Mouse (Mus musculus) kidney, embryonic 16.5 days (tissue): ENCODE measurements around the gene Ctrb1. TPM values are rescaled to one million over a fixed set of nuclear protein-coding genes. Genes with fewer than 3 reads are reported as not detected.
A peak's percentile ranks its signal among the peaks of the same experiment; 100 is the strongest.

Experiments used
- ATAC-seq: fragments of 200-750 bp; cut with Nextera tagmentation; 2 replicates; pipeline ENCODE4 v1.8.0; 2017; ENCODE audit warnings: moderate TSS enrichment; ENCODE audit not compliant: low FRiP score, low TSS enrichment
- H3K27ac ChIP-seq: fragments of 300-500 bp; sonication (generic); 2 replicates; pipeline ENCODE4 v1.5.1; 2014; ENCODE audit warnings: low read length
- H3K27me3 ChIP-seq: fragments of 300-500 bp; sonication (generic); 2 replicates; pipeline ENCODE4 v1.6.1; 2014; ENCODE audit warnings: low read length, control low read depth, mixed read lengths; ENCODE audit not compliant: insufficient read depth
- H3K36me3 ChIP-seq: fragments of 300-500 bp; sonication (generic); 2 replicates; pipeline ENCODE4 v1.6.1; 2014; ENCODE audit warnings: low read length, control low read depth, mixed read lengths; ENCODE audit not compliant: insufficient read depth
- H3K4me1 ChIP-seq: fragments of 300-500 bp; sonication (generic); 2 replicates; pipeline ENCODE4 v1.6.1; 2014; ENCODE audit warnings: low read length, control low read depth, mixed read lengths; ENCODE audit not compliant: insufficient read depth
- H3K4me2 ChIP-seq: fragments of 300-500 bp; sonication (generic); replicated peaks from 2 replicates; pipeline ENCODE4 v1.6.1; 2014; ENCODE audit warnings: low read depth, low read length
- H3K4me3 ChIP-seq: fragments of 300-500 bp; sonication (generic); 2 replicates; pipeline ENCODE4 v1.5.1; 2014; ENCODE audit warnings: mild to moderate bottlenecking, low read length
- H3K9ac ChIP-seq: fragments of 300-500 bp; sonication (generic); replicated peaks from 2 replicates; pipeline ENCODE4 v1.6.1; 2014; ENCODE audit warnings: low read length
- H3K9me3 ChIP-seq: fragments of 300-500 bp; sonication (generic); 2 replicates; pipeline ENCODE4 v1.6.1; 2016; ENCODE audit warnings: low read length, control low read depth
- WGBS: fragments of 180-500 bp; shearing (Covaris S2); extraction: QIAGEN DNeasy Blood & Tissue Kit; methylation state at CpG from one replicate; pipeline ENCODE4 v1.1.7; 2014; 5-methylcytosine and 5-hydroxymethylcytosine counted together
- polyA plus RNA-seq: library from polyadenylated mRNA; unstranded; fragments of >200 nt; fragmentation: Nextera tagmentation; extraction: Ambion mirVana; gene quantifications from 2 replicates; pipeline ENCODE4 v1.2.1, GENCODE M21; 2015

Ctrb1 gene
- polyA plus RNA-seq, 1 experiment from 2014 or later, result not detected

DNA sequence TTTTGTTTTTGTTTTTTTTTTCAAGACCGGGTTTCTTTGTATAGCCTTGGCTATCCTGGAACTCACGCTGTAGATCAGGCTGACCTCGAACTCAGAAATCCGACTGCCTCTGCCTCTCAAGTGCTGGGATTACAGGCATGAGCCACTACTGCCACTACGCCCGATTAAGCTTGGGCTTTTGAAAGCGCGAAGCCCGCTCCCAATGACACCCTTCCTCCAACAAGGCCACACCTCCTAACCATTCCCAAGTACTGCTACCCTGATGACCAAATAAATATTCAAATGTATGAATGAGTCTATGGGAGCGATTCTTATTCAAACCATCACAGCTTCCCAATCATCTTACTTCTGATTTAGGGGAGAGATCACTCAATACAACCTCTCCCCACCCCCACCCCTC, 6.8 kb upstream of the Ctrb1 start:
- 85% methylated on average over 10 of the region's 10 CpGs for WGBS
- H3K27ac ChIP-seq, result no peak overlapping the region
- H3K4me3 ChIP-seq, result no peak overlapping the region
- no peaks in the 10 kb centered on the region for H3K36me3 ChIP-seq
- ATAC-seq, result no peak
- H3K9me3 ChIP-seq, result no peaks in the 10 kb centered on the region
- no peak overlapping the region for H3K9ac ChIP-seq
- no peaks in the 10 kb centered on the region for H3K27me3 ChIP-seq
- H3K4me2 ChIP-seq, result no peak overlapping the region
- peaks cover 7% of the 10 kb centered on the region; the same call in 1 of the 2 replicates for H3K4me1 ChIP-seq

DNA sequence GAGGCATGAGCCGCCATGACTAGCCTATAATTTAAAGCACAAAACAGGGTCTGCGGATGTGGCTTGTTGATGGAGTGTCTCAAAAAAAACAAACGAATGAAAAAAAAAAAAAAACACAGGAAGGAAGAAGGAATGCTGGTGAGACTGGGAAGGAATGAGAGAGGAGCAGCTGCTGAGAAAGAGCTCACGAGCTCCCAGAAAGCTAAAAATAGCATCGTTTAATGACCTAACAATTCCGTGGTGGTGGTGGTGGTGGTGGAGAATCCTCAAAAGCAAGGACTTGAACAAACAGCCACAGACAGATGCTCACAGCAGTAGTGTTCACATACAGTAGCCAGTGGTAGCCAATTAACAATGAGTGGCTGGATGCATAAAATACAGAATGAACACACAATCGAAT, 4.6 kb upstream of the Ctrb1 start:
- no peak overlapping the region for H3K4me2 ChIP-seq
- H3K27ac ChIP-seq, result peak overlapping the region; percentile 50; the same call in 1 of the 2 replicates
- no peak overlapping the region for H3K9ac ChIP-seq
- no peaks in the 10 kb centered on the region for H3K9me3 ChIP-seq
- no peak for ATAC-seq
- H3K4me1 ChIP-seq, result peaks cover 7% of the 10 kb centered on the region; the same call in 1 of the 2 replicates
- no peaks in the 10 kb centered on the region for H3K36me3 ChIP-seq
- no peak overlapping the region for H3K4me3 ChIP-seq
- no peaks in the 10 kb centered on the region for H3K27me3 ChIP-seq
- 54% methylated on average over 7 of the region's 7 CpGs for WGBS

DNA sequence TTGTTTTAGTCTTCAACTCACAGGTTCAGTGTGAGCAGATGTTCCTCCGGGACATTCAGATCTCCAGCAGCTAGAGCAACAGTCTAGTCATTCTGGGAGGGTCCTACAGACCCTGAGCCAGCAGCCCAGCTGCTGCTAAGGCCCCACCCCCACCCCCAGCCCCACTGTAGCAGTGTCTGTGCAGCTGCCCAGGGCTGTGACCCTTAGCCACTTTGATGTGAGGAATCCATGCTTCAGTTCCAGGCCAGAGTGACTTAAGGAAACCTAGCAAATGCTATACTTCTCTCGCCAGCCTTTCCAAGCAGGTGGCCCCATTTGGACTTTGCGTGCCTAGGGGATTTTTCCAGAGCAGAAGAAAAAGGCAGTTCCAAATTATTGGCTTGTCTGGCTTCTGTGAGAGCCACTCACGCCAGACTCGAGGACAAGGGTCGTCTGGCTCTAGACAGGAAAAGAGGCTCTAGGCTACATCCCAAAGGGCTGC, 2.5 kb upstream of the Ctrb1 start:
- WGBS, result 29% methylated on average over 6 of the region's 6 CpGs
- no peak overlapping the region for H3K9ac ChIP-seq
- H3K36me3 ChIP-seq, result no peaks in the 10 kb centered on the region
- no peak overlapping the region for H3K4me2 ChIP-seq
- no peaks in the 10 kb centered on the region for H3K9me3 ChIP-seq
- ATAC-seq, result peak; percentile 76
- no peak overlapping the region for H3K27ac ChIP-seq
- no peak overlapping the region for H3K4me3 ChIP-seq
- H3K4me1 ChIP-seq, result peaks cover 7% of the 10 kb centered on the region; the same call in 1 of the 2 replicates
- H3K27me3 ChIP-seq, result no peaks in the 10 kb centered on the region

DNA sequence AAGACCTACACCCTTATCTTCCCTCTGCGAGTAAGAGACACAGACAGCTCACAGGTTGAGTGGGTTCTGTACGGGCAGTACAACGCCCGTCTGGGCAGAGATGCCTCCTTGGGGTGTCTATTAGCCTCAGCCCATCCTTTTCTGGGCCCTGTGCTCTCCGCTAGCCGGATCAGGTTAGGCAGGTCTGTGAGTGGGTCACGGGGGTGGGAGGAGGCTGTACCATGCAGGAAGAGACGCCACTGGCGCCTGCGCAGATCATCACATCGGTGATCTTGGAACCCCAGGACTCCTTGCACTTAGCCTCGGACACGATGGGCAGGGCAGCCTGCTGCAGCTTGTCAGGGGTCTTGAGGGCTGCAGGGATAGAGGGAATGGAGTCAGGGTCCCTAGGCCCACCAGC, 3.9 kb downstream of the Ctrb1 start:
- Histone ChIP-seq H3K27me3 (no peaks in the 10 kb centered on the region), H3K9ac (no peak overlapping the region), H3K36me3 (no peaks in the 10 kb centered on the region), H3K4me2 (no peak overlapping the region), H3K27ac (no peak overlapping the region), H3K4me3 (no peak overlapping the region), H3K9me3 (no peaks in the 10 kb centered on the region), H3K4me1 (no peaks in the 10 kb centered on the region)
- WGBS, result 72% methylated on average over 13 of the region's 13 CpGs
- no peak for ATAC-seq

DNA sequence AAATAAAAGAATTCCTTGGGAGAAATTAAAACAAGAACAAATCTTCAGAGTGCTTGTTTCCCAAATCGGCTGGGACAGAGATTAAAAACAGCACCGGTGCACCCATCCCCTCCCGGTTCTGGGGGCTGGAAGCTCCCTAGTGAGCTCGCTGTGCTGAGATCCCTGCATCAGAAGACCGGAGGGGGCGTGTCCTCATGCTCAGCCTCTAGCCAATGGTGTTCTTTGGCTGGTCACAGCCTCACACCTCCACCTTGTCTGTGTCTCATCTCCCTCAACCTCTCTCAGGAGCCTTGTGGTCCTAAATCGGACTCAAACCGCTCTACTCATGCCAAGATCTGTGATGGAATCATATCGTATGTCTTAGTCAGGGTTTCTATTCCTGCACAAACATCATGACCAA, 8.3 kb downstream of the Ctrb1 start:
- ATAC-seq, result no peak
- Histone ChIP-seq H3K27me3 (no peaks in the 10 kb centered on the region), H3K36me3 (no peaks in the 10 kb centered on the region), H3K9me3 (no peaks in the 10 kb centered on the region), H3K4me1 (no peaks in the 10 kb centered on the region), H3K4me2 (no peak overlapping the region), H3K27ac (no peak overlapping the region), H3K4me3 (no peak overlapping the region), H3K9ac (no peak overlapping the region)
- 23% methylated on average over 9 of the region's 9 CpGs for WGBS

DNA sequence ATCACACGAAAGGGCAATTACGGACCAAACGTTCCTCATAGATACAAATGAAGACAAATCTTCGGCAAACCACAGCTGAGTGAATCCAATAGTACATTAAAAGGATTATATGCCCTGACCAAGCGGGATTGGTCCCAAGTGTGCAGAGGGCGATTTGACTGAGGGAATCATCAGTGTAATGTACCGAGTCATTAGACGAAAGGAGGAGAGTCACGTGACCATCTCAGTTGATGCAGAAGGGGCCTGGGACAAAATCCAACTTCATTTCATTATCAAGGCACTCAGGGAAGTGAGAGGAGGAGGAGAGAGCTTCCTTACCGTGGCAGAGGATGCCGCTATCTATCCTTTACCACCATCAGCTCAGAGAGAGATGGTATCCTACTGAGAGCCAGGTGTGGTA, 9.7 kb downstream of the Ctrb1 start:
- Histone ChIP-seq H3K27me3 (no peaks in the 10 kb centered on the region), H3K27ac (no peak overlapping the region), H3K36me3 (no peaks in the 10 kb centered on the region), H3K4me1 (no peaks in the 10 kb centered on the region), H3K9ac (no peak overlapping the region), H3K4me2 (no peak overlapping the region), H3K9me3 (peaks cover 5% of the 10 kb centered on the region; the same call in 1 of the 2 replicates), H3K4me3 (no peak overlapping the region)
- no peak for ATAC-seq
- 80% methylated on average over 11 of the region's 11 CpGs for WGBS

DNA sequence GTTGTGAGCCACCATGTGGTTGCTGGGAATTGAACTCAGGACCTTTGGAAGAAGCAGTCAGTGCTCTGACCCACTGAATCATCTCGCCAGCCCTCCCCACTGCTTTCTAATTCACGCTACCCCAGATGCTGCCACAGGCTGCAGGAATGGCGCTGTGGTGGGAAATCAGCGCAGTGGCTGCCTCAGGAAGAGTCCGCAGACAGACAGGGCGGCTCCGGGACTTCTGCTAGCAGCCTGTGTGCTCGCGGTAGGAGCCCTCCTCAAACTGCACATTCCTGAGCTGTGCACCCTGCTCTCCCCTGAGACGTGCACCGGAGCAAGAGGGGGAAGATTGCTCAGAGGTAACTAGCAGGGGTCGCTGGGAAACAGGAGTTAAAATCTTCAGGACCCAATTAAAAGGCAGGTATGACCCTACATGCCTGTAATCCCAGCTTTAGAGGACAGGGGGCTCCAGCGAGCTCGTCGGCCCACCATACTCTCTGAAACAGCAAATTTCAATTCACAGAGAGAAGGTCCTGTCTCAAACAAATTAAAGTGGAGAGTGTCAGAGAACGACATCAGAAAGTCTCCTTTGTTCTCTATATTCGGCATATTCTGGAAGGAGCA, 10.3 kb downstream of the Ctrb1 start:
- Histone ChIP-seq H3K4me3 (no peak overlapping the region), H3K9ac (no peak overlapping the region), H3K36me3 (no peaks in the 10 kb centered on the region), H3K4me1 (no peaks in the 10 kb centered on the region), H3K27me3 (no peaks in the 10 kb centered on the region), H3K4me2 (0 out of 2 replicates have a peak overlapping the region, but pooled peaks have one; percentile 23), H3K27ac (no peak overlapping the region), H3K9me3 (peaks cover 5% of the 10 kb centered on the region; the same call in 1 of the 2 replicates)
- no peak for ATAC-seq
- 40% methylated on average over 17 of the region's 17 CpGs for WGBS

DNA sequence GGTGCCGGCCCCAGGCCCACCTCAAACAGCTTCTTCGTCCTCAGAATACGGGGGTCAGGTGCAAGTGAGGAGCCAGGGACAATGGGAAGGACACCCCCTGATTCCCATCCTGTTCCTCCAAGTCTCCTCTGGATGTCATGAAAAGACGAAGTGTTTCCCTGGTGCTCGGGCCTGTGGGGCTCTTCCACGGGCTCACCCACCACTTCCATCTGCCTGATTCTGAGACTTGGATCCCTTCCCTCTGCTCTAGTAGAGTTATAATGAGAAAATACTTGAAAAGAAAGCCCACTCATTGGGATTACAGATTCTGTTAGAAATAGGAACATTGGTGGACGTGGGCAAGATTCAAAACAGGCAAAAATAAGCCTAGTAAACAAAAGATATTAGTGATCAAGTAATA, 12.0 kb downstream of the Ctrb1 start:
- H3K27ac ChIP-seq, result no peak overlapping the region
- no peak overlapping the region for H3K4me2 ChIP-seq
- WGBS, result 80% methylated on average over 7 of the region's 7 CpGs
- H3K36me3 ChIP-seq, result no peaks in the 10 kb centered on the region
- no peak overlapping the region for H3K4me3 ChIP-seq
- no peaks in the 10 kb centered on the region for H3K4me1 ChIP-seq
- ATAC-seq, result no peak
- peaks cover 5% of the 10 kb centered on the region; the same call in 1 of the 2 replicates for H3K9me3 ChIP-seq
- no peaks in the 10 kb centered on the region for H3K27me3 ChIP-seq
- H3K9ac ChIP-seq, result peak overlapping the region; percentile 7; the same call in 1 of the 2 replicates

DNA sequence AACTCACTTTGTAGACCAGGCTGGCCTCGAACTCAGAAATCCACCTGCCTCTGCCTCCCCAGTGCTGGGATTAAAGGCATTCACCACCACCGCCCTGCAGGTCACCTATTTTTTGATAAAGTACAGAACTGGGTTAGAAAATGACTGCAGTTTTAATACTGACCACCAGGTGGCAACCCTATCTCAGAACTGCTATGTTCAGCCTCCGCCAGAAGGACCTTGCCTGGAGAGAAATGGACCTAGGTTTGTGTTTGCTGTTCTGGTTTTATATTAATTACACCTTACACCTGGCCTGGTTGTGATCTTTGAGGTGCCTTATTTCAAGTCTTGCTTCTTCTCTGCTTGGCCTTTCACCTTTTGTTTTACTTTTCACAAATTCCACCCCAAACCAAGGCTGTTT, 12.7 kb downstream of the Ctrb1 start:
- 28% methylated on average over 3 of the region's 3 CpGs for WGBS
- Histone ChIP-seq H3K27ac (no peak overlapping the region), H3K27me3 (no peaks in the 10 kb centered on the region), H3K9ac (no peak overlapping the region), H3K36me3 (no peaks in the 10 kb centered on the region), H3K4me1 (no peaks in the 10 kb centered on the region), H3K4me2 (no peak overlapping the region), H3K4me3 (no peak overlapping the region), H3K9me3 (peaks cover 5% of the 10 kb centered on the region; the same call in 1 of the 2 replicates)
- no peak for ATAC-seq

DNA sequence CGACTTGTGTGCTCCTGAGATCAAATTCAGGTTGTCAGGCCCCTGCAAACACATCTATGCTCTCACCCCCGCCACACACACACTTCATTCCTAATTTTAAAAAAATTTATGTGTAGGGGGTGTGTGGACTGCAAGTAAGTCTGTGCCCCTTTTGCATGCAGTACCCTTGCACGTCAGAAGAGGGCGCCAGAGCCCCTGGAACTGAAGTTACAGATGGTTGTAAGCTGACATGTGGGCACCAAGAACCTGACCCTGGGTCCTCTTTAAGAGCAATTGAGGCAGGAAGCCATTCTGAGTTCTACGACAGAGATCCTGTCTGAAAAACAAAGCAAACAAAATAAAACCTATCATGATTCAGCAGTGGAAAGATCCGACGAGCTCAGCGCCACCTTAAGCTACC, 14.6 kb downstream of the Ctrb1 start:
- Histone ChIP-seq H3K27me3 (no peaks in the 10 kb centered on the region), H3K4me3 (no peak overlapping the region), H3K27ac (no peak overlapping the region), H3K36me3 (peaks cover 3% of the 10 kb centered on the region; the same call in 1 of the 2 replicates), H3K9ac (no peak overlapping the region), H3K4me1 (no peaks in the 10 kb centered on the region), H3K9me3 (peaks cover 5% of the 10 kb centered on the region; the same call in 1 of the 2 replicates), H3K4me2 (no peak overlapping the region)
- no peak for ATAC-seq
- WGBS, result 76% methylated on average over 8 of the region's 8 CpGs
